8 mouse cellular contexts compared by ENCODE assay signal in genomic region chr9:69125787-69126161, GRCm38 (mm10).
DNase-seq lines count a peak whose midpoint lies in the region; ATAC-seq and TF ChIP-seq lines count a peak whose summit lies in the region.

No protein-coding gene starts in this region.

- H3K4me1 ChIP-seq in heart, adult 2 months (ENCODE audit: control insufficient read depth, insufficient read depth, low read length): peaks cover 13% of the 10 kb centered on the region
- H3K4me1 ChIP-seq in intestine, postnatal 0 days (replicated peaks; ENCODE audit: control insufficient read depth, insufficient read depth, low read length): no peaks in the 10 kb centered on the region
- H3K4me1 ChIP-seq in neural tube, embryonic 15.5 days: peaks cover 20% of the 10 kb centered on the region

- no peak for ATAC-seq in intestine, postnatal 0 days
- ATAC-seq in neural tube, embryonic 15.5 days (ENCODE audit: low FRiP score): no peak

- peaks cover 3% of the 10 kb centered on the region for H3K36me3 ChIP-seq in heart, adult 2 months (ENCODE audit: control insufficient read depth, insufficient read depth, low read length)
- H3K36me3 ChIP-seq in intestine, postnatal 0 days (ENCODE audit: control insufficient read depth, insufficient read depth): no peaks in the 10 kb centered on the region
- no peaks in the 10 kb centered on the region for H3K36me3 ChIP-seq in neural tube, embryonic 15.5 days

- peak in 1 of 2 experiments; percentile 47 for DNase-seq in heart, adult 2 months
- DNase-seq in heart, adult 18-20 months: no peak
- DNase-seq in right cerebral cortex, adult 18-20 months: peak; percentile 50
- no peak for DNase-seq in right cerebral cortex, postnatal 14 days
- DNase-seq in ovary, postnatal 36 days (ENCODE audit: low spot score): no peak
- DNase-seq in cerebellum, postnatal 14 days: no peak

- H3K9ac ChIP-seq in heart, adult 2 months (ENCODE audit: low read depth, low read length): peak overlapping the region; percentile 40
- no peak overlapping the region for H3K9ac ChIP-seq in intestine, postnatal 0 days (ENCODE audit: low read depth, low read length)
- H3K9ac ChIP-seq in neural tube, embryonic 15.5 days (replicated peaks): no peak overlapping the region

- H3K9me3 ChIP-seq in intestine, postnatal 0 days (ENCODE audit: control insufficient read depth): no peaks in the 10 kb centered on the region
- H3K9me3 ChIP-seq in neural tube, embryonic 15.5 days (replicated peaks): no peaks in the 10 kb centered on the region

- intact Hi-C loops in heart, adult 2 months (cut with DNase I): loop anchor here (5.0 kb wide), 1 partner anchor 167 kb away; no protein-coding TSS in a partner anchor

- no peaks in the 10 kb centered on the region for H3K79me2 ChIP-seq in heart, adult 2 months (replicated peaks; ENCODE audit: control insufficient read depth, insufficient read depth, low read length)

- 10% methylated on average over 7 of the region's 7 CpGs for WGBS in heart, adult 2 months
- 39% methylated on average over 7 of the region's 7 CpGs for WGBS in intestine, postnatal 0 days
- WGBS in neural tube, embryonic 15.5 days: 42% methylated on average over 7 of the region's 7 CpGs

- no peaks in the 10 kb centered on the region for H3K27me3 ChIP-seq in heart, adult 2 months (ENCODE audit: control insufficient read depth, insufficient read depth, low read length)
- H3K27me3 ChIP-seq in intestine, postnatal 0 days (replicated peaks; ENCODE audit: control insufficient read depth, insufficient read depth, low read length): no peaks in the 10 kb centered on the region
- no peaks in the 10 kb centered on the region for H3K27me3 ChIP-seq in neural tube, embryonic 15.5 days (replicated peaks)

- 0 out of 2 replicates have a peak, but pooled peaks have one; percentile 49 for TF ChIP-seq EP300 in heart, adult 2 months (IDR thresholded peaks at IDR 0.05; ENCODE audit: insufficient read depth, low read depth, low read length)

- peak overlapping the region; percentile 46 for H3K4me3 ChIP-seq in heart, adult 2 months
- H3K4me3 ChIP-seq in intestine, postnatal 0 days (ENCODE audit: low read depth, low read length): peak overlapping the region; percentile 26
- peak overlapping the region; percentile 24 for H3K4me3 ChIP-seq in neural tube, embryonic 15.5 days (replicated peaks)

- TF ChIP-seq POLR2A in heart, adult 2 months (IDR thresholded peaks at IDR 0.05; ENCODE audit: insufficient read depth, low read depth, low read length): no peak

- peak overlapping the region; percentile 67 for H3K4me2 ChIP-seq in intestine, postnatal 0 days (replicated peaks; ENCODE audit: low read depth)
- H3K4me2 ChIP-seq in neural tube, embryonic 15.5 days: peak overlapping the region; percentile 57

- no peak for TF ChIP-seq CTCF in heart, adult 2 months (IDR thresholded peaks at IDR 0.05)
- TF ChIP-seq CTCF in intestine, postnatal 0 days (IDR thresholded peaks at IDR 0.05; ENCODE audit: low read depth): no peak

- peak overlapping the region; percentile 91 for H3K27ac ChIP-seq in heart, adult 2 months
- H3K27ac ChIP-seq in intestine, postnatal 0 days (ENCODE audit: low read depth, low read length): peak overlapping the region; percentile 17
- H3K27ac ChIP-seq in neural tube, embryonic 15.5 days (replicated peaks): no peak overlapping the region
